Mouse (Mus musculus) ES-E14 (cell line): ENCODE results near the gene Ndufa9. TPM values are rescaled to one million over a fixed set of nuclear protein-coding genes. Genes with fewer than 3 reads are reported as not detected.
A peak's percentile ranks its signal among the peaks of the same experiment; 100 is the strongest.

Experiments used
- DNase-seq: peaks from one replicate; pipeline ENCODE4 v3.0.0-alpha.2; 2013; ENCODE audit warnings: low read depth, low spot score
- H3K27ac ChIP-seq: 2 replicates; pipeline ENCODE4 v1.5.1; 2012; ENCODE audit warnings: low read depth, mild to moderate bottlenecking, low read length, moderate library complexity, mixed read lengths; ENCODE audit not compliant: poor library complexity, insufficient read depth, severe bottlenecking
- H3K36me3 ChIP-seq: 2 replicates; pipeline ENCODE4 v1.6.1; 2012; ENCODE audit warnings: mild to moderate bottlenecking, low read length, moderate library complexity, mixed read lengths; ENCODE audit not compliant: control insufficient read depth, poor library complexity, insufficient read depth, severe bottlenecking
- H3K4me1 ChIP-seq, 2 experiments: fragments of 150-350 bp in 1 of 2; sonication (generic) in 1 of 2; 2 replicates each; pipeline ENCODE4 v1.6.1; 2012; ENCODE audit warnings: low read length in 2 of 2, mild to moderate bottlenecking in 1 of 2, mixed read lengths in 1 of 2; ENCODE audit not compliant: control insufficient read depth in 2 of 2, insufficient read depth in 2 of 2, poor library complexity in 1 of 2
- H3K4me3 ChIP-seq, 2 experiments: fragments of 150-350 bp in 1 of 2; sonication (generic) in 1 of 2; 2 replicates each; pipeline ENCODE4 v1.5.1; 2012; ENCODE audit warnings: low read length in 2 of 2, low read depth in 1 of 2, mild to moderate bottlenecking in 1 of 2, mixed read lengths in 1 of 2; ENCODE audit not compliant: insufficient read depth in 1 of 2, poor library complexity in 1 of 2, severe bottlenecking in 1 of 2
- H3K9ac ChIP-seq: 2 replicates; pipeline ENCODE4 v1.6.1; 2012; ENCODE audit warnings: low read depth, mild to moderate bottlenecking, low read length, mixed read lengths; ENCODE audit not compliant: poor library complexity, insufficient read depth, severe bottlenecking
- H3K9me3 ChIP-seq: fragments of 150-350 bp; sonication (generic); 2 replicates; pipeline ENCODE4 v1.6.1; 2012; ENCODE audit warnings: low read depth, mild to moderate bottlenecking, low read length; ENCODE audit not compliant: control insufficient read depth, insufficient read depth
- CHD2 ChIP-seq: IDR thresholded peaks from 2 replicates; pipeline ENCODE4 v1.6.1; 2014; ENCODE audit warnings: mild to moderate bottlenecking, low read depth, low read length, inconsistent platforms
- HCFC1 ChIP-seq: IDR thresholded peaks from 2 replicates; pipeline ENCODE4 v1.6.1; 2012; ENCODE audit warnings: low read length, inconsistent platforms, borderline replicate concordance; ENCODE audit not compliant: insufficient read depth
- MAFK ChIP-seq: IDR thresholded peaks from 2 replicates; pipeline ENCODE4 v1.6.1; 2014; ENCODE audit warnings: mild to moderate bottlenecking, low read depth, low read length, inconsistent platforms; ENCODE audit not compliant: insufficient read depth
- ZC3H11A ChIP-seq: IDR thresholded peaks from 2 replicates; pipeline ENCODE4 v1.6.1; 2012; ENCODE audit warnings: low read depth, mild to moderate bottlenecking, inconsistent platforms, low read length, borderline replicate concordance
- ZNF384 ChIP-seq: IDR thresholded peaks from 2 replicates; pipeline ENCODE4 v1.6.1; 2012; ENCODE audit warnings: low read depth, low read length, inconsistent platforms
- in situ Hi-C, 2 experiments: fragments of 600-800 bp; cut with MboI; formaldehyde crosslinking; loops; one replicate each; pipeline ENCODE4 v1.15.1; 2025; ENCODE audit warnings: low sequenced_read_pairs in 2 of 2, inconsistent platforms in 1 of 2; ENCODE audit not compliant: unreplicated experiment in 2 of 2
- total RNA-seq: library from RNA; depleted of rRNA; stranded (reverse); fragments of 300-350 nt; gene quantifications from 2 replicates; pipeline ENCODE4 v1.2.3, GENCODE M21; 2012

Gene Ndufa9
- total RNA-seq, 1 experiment = 148 TPM

DNA sequence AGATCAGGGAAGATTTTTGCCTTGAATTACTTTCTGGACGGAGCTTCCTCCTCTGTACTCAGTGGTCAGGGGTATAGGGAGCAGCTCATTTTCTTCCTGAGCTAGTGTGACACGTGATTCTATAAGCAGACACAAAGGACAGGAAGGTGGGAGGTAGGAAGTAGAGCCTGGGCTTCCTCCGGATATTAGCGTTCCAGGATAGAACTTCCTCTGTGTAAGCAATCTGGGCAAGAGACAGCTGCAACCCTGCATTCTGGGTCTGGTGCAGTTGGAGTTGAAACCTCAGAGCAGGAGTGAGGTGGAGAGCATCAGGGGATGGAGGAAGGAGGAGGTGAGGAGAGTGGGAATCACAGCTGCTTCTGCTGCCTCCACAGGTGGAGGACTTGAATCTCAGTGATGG is 40.8 kb downstream of the Ndufa9 start:
- TF ChIP-seq ZNF384 (no peak), CHD2 (no peak), HCFC1 (no peak), ZC3H11A (no peak), MAFK (no peak)
- no peak overlapping the region for H3K27ac ChIP-seq
- H3K36me3 ChIP-seq = no peaks in the 10 kb centered on the region
- no peak overlapping the region for H3K9ac ChIP-seq
- 0 out of 4 replicates have a peak overlapping the region, but pooled peaks of 1 of the 2 experiments have one; percentile 6 for H3K4me3 ChIP-seq
- in situ Hi-C loops = loop anchor here in 1 of 2 experiments (10.0 kb wide), 1 partner anchor 127 kb away; the partner anchor contains the start of genes D6Wsu163e and Rad51ap1
- H3K9me3 ChIP-seq = no peaks in the 10 kb centered on the region
- no peak for DNase-seq
- peaks cover 1 to 8% of the 10 kb centered on the region in 2 experiments; a peak in 2 of 4 replicates for H3K4me1 ChIP-seq

DNA sequence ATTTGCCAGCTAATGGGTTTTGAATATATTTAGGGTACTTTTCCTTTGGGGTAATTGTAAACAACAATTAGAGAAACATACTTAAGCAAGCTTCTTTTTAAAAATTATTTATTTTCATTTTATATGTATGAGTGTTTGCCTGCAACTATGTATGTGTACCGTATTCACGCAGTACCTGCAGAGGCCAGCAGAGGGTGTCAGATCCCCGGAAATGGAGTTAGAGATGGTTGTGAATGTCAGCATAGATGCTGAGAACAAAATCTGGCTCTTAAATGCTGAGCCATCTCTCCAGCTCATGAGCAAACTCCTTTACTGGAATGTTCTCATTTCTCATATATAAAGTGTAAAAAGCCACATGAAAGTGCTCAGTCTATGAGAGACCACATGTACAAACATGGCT is 42.2 kb downstream of the Ndufa9 start:
- no peaks in the 10 kb centered on the region for H3K9me3 ChIP-seq
- no peak overlapping the region for H3K4me3 ChIP-seq
- no peak overlapping the region for H3K27ac ChIP-seq
- H3K4me1 ChIP-seq = peaks cover 1 to 8% of the 10 kb centered on the region in 2 experiments; a peak in 2 of 4 replicates
- no peak overlapping the region for H3K9ac ChIP-seq
- TF ChIP-seq CHD2 (no peak), HCFC1 (no peak), ZNF384 (no peak), ZC3H11A (peak; percentile 91), MAFK (no peak)
- peak; percentile 50 for DNase-seq
- in situ Hi-C loops = loop anchor here in 1 of 2 experiments (10.0 kb wide), 1 partner anchor 128 kb away; the partner anchor contains the start of genes D6Wsu163e and Rad51ap1
- no peaks in the 10 kb centered on the region for H3K36me3 ChIP-seq

DNA sequence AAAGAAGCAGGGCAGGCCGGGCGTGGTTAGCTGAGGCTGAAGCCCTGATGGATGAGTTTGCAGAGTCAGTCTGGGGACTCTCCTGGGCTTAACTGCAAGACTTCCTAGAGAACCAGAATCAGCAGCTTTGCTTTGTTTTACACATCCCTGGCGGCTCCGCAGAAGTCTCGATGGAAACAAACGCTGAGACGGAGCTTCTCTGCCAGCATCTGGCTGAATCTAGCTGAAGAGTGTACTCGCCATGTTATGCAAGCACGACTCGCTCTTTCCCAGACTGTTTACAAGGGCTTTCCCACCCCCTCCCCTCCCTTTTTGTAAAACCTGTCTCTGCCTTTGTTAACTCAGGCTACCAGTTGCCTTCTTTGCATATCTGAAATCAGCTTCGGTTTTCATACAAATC is 46.0 kb downstream of the Ndufa9 start:
- TF ChIP-seq ZC3H11A (no peak), MAFK (no peak), ZNF384 (no peak), HCFC1 (no peak), CHD2 (no peak)
- no peaks in the 10 kb centered on the region for H3K9me3 ChIP-seq
- H3K27ac ChIP-seq = no peak overlapping the region
- DNase-seq = no peak
- no peaks in the 10 kb centered on the region for H3K4me1 ChIP-seq
- no peak overlapping the region for H3K4me3 ChIP-seq
- H3K9ac ChIP-seq = no peak overlapping the region
- no peaks in the 10 kb centered on the region for H3K36me3 ChIP-seq
- in situ Hi-C loops = loop anchor here in 1 of 2 experiments (10.0 kb wide), 1 partner anchor 132 kb away; the partner anchor contains the start of genes D6Wsu163e and Rad51ap1

DNA sequence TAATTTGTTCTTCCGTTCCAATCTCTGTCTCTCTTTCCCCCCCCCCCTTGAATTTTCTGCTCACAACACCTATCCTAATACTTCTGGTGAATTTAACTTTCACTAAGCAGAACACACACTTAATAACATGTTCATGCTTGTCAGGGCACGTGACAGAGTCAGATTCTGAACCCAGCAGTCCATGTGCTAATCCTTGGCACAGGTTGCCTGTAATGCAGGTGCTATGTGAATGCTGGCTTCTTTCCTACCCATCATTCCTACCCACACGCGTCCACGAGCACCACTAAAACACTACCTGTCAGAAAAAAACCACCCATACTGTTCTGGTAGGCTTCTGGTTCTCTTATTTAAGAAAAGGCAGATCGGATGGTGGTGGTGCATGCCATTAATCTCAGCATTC is 54.2 kb downstream of the Ndufa9 start:
- peaks cover 0 to 2% of the 10 kb centered on the region in 2 experiments; a peak in 1 of 4 replicates for H3K4me1 ChIP-seq
- no peak overlapping the region for H3K27ac ChIP-seq
- in situ Hi-C loops = loop anchor here in 1 of 2 experiments (10.0 kb wide), 1 partner anchor 140 kb away; the partner anchor contains the start of genes D6Wsu163e and Rad51ap1
- no peak overlapping the region for H3K4me3 ChIP-seq
- TF ChIP-seq MAFK = no peak
- no peak for TF ChIP-seq ZC3H11A
- TF ChIP-seq ZNF384 = no peak
- TF ChIP-seq CHD2 = no peak
- TF ChIP-seq HCFC1 = no peak
- H3K36me3 ChIP-seq = no peaks in the 10 kb centered on the region
- DNase-seq = no peak
- H3K9ac ChIP-seq = no peak overlapping the region
- H3K9me3 ChIP-seq = no peaks in the 10 kb centered on the region

DNA sequence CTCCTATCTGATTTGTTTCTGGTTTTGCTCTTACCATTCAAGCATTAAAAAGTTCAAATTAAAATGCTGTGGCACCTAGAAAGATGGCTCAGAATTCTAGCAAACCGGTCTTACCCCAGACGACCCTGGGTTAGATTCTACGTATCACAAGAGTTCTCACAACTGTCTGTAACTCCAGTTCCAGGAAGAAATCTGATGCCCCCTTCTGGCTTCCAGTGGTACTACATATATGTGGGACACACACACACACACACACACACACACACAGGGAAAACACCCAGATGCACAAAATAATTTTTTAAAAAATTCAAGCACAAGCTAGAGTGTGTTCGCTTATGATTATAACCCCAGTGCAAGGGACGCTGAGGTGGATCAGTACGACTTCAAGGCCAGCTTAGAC is 55.2 kb downstream of the Ndufa9 start:
- Histone ChIP-seq H3K4me1 (peaks cover 0 to 2% of the 10 kb centered on the region in 2 experiments; a peak in 1 of 4 replicates), H3K27ac (no peak overlapping the region), H3K36me3 (no peaks in the 10 kb centered on the region), H3K9me3 (no peaks in the 10 kb centered on the region), H3K4me3 (no peak overlapping the region), H3K9ac (no peak overlapping the region)
- TF ChIP-seq HCFC1 = no peak
- TF ChIP-seq ZNF384 = no peak
- no peak for TF ChIP-seq CHD2
- no peak for TF ChIP-seq MAFK
- TF ChIP-seq ZC3H11A = no peak
- DNase-seq = no peak
- in situ Hi-C loops = loop anchor here in 1 of 2 experiments (10.0 kb wide), 1 partner anchor 141 kb away; the partner anchor contains the start of genes D6Wsu163e and Rad51ap1
